Mouse (Mus musculus) erythroblast, embryonic 14.5 days (primary cell): ENCODE results near the gene Sbno2.

Source experiments
- GATA1 ChIP-seq: IDR thresholded peaks from 2 replicates; pipeline ENCODE4 v1.6.1; 2012; ENCODE audit warnings: low read length, inconsistent platforms, mixed read lengths
- TAL1 ChIP-seq: IDR thresholded peaks from 3 replicates; pipeline ENCODE4 v1.6.1; 2012; ENCODE audit warnings: low read length, inconsistent platforms, mixed read lengths

- TF ChIP-seq GATA1 (no peak), TAL1 (no peak)
Observed at GRCm38 (mm10) chr10:80127920-80128319, 22.5 kb upstream of the Sbno2 start.
